Mouse (Mus musculus) olfactory bulb, adult 2 months (tissue): ENCODE results near the gene Lrrc8c.

Source experiments
- CTCF ChIP-seq: fragments of 200-500 bp; IDR thresholded peaks from 2 replicates; pipeline ENCODE4 v1.5.1; 2012; ENCODE audit warnings: low read depth, mild to moderate bottlenecking, low read length, moderate library complexity; ENCODE audit not compliant: insufficient read depth
- POLR2A ChIP-seq: fragments of 200-500 bp; IDR thresholded peaks from 2 replicates; pipeline ENCODE4 v1.6.1; 2012; ENCODE audit warnings: mild to moderate bottlenecking, low read depth, low read length, moderate library complexity; ENCODE audit not compliant: insufficient read depth

DNA sequence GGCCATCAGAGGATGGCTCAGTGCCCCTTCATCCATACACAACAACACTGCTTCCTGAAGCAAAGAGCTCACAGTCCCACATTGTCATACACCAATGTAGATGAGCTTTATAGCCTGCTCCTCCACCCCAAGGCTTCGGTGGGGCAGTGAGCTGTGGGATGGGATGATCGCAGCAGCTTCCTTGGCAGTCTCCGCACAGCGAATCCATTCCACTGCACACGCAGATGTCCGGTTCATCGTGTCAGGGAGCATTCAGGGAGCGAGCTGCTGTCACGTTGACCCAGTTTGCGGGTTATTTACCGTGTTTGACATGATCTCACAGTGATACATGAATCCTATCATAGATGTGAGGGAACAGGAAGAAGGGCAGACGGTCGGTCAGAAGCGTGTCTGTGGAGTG is 34.3 kb upstream of the Lrrc8c start:
- no peak for TF ChIP-seq CTCF
- no peak for TF ChIP-seq POLR2A
